Mouse (Mus musculus) spleen, postnatal 36 days (tissue): ENCODE results near the gene Adgrf2.
A peak's percentile ranks its signal among the peaks of the same experiment; 100 is the strongest.

Experiments
- DNase-seq, 2 experiments: peaks; one replicate each; pipeline ENCODE4 v3.0.0; 2022; ENCODE audit warnings: low spot score in 2 of 2, mixed read lengths in 1 of 2

The Adgrf2 gene

GRCm38 (mm10) chr17:42741801-42742217 is at the start of gene Adgrf2:
TSS of gene Adgrf2 (minus strand) at chr17:42742179.
- DNase-seq: no peak

GRCm38 (mm10) chr17:42790787-42791186 is 48.8 kb upstream of the Adgrf2 start:
- no peak for DNase-seq

DNA sequence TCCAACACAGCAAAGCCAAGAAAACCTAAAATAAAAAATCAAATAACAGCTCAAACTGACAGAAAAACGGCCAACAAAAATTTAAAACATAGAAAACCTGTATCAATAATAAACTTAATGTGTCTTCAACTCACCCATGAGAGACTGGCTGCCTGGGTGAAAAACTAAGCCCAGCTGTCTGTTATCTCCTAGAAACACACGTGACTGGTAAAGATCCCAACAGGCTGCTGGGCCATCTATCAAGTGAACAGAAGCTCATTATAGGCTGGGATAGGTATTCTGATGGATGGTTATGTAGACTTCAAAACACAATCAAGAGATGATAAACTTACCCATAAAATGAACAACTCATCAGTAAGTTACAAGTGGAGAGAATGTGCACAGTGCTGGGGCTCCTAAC is 47.7 kb upstream of the Adgrf2 start:
- DNase-seq: no peak

- DNase-seq: no peak
Observed at GRCm38 (mm10) chr17:42788686-42789453, 46.9 kb upstream of the Adgrf2 start.

GRCm38 (mm10) chr17:42782156-42782757 is 40.3 kb upstream of the Adgrf2 start:
- DNase-seq: peak; percentile 21 to 30

- DNase-seq: no peak
Observed at GRCm38 (mm10) chr17:42753791-42754190, 11.8 kb upstream of the Adgrf2 start.

DNA sequence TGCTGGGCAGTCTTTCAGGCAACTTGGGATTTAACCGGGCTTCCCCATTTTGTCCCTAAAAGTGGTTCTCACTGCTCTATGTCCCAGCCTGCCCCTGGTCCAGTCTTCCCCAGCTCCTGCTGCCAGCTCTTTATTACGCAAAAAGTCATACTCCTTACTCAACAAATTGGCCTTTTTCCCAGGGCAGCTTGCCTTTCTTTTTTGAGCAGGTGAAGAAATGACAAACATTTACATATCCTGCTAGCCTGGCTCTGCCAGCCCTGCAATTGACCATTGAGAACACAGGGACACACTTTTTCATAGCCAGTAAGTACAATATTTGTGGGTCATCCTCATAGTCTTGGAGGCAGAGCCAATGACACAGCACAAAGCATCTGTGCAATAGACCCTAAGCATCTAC is 10.2 kb upstream of the Adgrf2 start:
- DNase-seq: no peak

GRCm38 (mm10) chr17:42745657-42746420 is 3.9 kb upstream of the Adgrf2 start:
- DNase-seq: no peak

- DNase-seq: no peak
Observed at GRCm38 (mm10) chr17:42742823-42743222, 844 bp upstream of the Adgrf2 start.

- no peak for DNase-seq
Observed at GRCm38 (mm10) chr17:42738794-42739193, 3.2 kb downstream of the Adgrf2 start.

DNA sequence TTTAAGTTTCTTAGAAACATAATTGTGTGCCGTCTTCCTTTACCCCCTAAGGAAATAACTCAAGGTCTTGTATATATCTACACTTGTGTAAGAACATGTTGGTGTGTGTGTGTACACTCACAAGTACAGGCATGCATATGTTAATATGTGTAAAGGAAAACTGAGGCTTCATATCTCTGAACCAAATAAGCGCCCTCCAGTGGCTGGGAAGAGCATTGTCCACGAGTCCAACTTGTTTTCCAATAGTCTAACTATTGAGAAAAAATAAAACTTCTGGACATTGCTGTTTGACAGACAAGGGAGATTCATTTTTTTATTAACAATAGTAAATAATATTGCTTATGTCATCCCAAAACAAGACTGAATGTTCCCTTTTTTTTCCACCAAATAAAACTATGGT is 24.8 kb downstream of the Adgrf2 start:
- DNase-seq: no peak

DNA sequence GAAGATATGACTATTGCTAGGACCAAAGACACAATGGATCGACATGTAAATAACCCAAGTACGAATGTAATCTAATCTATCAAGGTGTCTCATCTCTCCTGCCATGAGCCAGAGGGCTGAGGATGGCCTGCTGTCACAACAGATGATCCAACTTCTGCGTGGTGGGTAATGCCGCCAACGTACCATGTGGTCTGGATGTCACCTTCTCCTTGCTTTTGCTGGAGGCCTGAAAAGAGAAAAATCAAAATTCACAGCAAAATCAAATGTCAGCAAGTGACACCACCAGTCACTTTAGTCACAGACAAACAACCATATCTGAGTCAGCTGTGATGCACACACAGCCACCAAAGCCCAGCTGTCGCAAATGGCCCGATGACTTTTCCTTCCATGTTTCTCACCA is 27.0 kb downstream of the Adgrf2 start:
- no peak for DNase-seq

GRCm38 (mm10) chr17:42710717-42711116 is 31.3 kb downstream of the Adgrf2 start:
- DNase-seq: no peak

DNA sequence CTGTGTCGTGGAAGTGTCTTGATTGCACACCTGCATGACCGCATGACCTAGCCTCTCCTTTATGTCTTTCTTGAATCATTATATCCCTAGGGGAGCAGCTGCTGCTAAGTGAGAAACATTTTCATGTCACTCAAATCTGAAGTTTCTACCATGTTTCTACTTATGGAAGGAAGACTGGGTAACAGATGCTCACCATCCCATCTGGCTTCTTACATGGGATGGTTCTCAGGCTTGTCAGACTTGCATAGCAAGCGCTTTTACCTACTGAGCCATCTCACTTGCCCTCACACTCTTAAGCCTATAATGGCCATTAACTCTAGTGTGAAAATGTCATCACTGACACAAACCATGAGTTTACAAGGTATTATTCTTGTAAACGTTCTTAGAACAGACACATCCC is 36.4 kb downstream of the Adgrf2 start:
- DNase-seq: no peak

DNA sequence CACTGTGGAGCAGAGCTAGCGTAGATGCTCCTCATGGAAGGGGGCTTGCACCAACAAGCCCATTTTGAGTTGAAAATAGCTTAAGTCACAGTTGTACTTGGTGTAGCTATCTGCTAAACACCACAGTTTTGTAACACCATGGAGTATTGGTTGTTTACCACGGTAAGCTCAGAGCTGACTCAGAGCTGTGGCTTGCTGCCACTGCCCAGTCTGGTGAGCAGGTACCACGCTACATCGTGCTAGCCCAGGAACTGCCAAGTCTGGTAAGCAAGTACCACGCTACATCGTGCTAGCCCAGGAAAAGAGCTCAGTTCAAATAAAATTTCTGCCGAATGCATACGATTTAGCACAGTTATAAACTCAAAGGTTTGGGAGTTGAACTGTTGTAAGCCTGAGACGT is 39.8 kb downstream of the Adgrf2 start:
- DNase-seq: no peak

DNA sequence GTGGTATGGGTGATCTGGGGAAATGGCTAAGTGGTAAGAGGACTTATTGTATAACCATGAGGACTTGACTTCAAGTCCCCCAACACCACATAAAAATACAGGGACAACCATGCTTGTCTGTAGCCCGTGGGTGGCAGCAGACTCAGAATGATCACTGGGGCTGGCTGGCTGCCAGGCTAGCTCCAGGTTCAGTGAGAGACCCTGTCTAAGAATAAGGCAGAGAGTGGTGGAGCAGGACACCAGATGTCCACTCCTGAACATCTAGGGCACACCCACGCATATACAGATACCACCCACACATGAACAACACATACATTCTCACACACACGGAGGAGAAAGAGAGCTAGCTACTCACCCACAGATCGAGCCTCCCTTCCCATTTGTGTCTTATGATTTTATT is 47.2 kb downstream of the Adgrf2 start:
- no peak for DNase-seq

DNA sequence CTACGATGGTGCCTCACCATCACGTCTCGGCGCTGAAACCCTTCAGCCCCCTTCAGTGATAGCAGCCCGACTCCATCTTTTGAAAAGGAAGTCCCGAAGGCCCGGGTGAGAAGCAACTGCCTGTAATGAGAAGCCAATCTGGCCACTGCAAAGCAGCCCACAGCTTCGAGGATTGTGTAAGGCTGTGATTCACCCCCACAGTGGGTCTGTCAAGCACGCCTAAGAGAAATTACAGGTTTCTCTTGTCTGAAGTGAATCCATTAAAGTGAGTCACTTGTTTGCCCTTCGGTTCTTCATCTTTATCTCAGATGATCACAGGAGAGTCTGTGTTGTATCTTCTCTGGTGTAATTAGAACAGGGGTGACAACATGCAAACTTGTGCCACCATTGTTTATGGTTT is 49.8 kb downstream of the Adgrf2 start, which contains the start of gene Adgrf4:
Gene Adgrf4 (minus strand): TSS at position 149 of the 400 bp plus-strand sequence.
- no peak for DNase-seq

DNA sequence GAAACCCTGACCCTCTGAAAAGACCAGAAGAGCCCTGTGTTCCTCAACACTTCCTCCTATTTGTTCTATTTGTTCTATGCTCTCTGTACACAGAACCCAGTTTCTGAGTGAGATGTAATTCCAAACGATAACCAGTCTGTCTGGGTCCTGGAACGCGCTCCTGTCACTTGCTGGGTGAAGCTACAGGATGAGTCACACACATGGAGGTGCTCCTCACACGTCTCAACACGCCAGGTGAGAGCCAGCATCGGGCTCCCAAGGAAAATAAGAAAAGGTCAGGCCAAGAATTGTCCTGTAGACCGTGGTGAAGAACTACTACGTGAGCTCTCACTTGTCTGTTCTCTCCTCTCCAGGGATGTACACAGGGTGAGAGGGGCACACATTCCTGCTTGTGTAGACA is 51.4 kb downstream of the Adgrf2 start:
- DNase-seq: no peak
